Mouse (Mus musculus): ENCODE results near the gene Uimc1.

- TF ChIP-seq POLR2A (IDR thresholded peaks at IDR 0.05; ENCODE audit: low read depth, low read length) (no peak), CTCF (IDR thresholded peaks at IDR 0.05; ENCODE audit: extremely low read depth, insufficient read length, insufficient replicate concordance, low read depth, low read length) (no peak)
Observed at GRCm38 (mm10) chr13:55101627-55102026, 1.5 kb upstream of the Uimc1 start.
